Mouse (Mus musculus) intestine, postnatal 0 days (tissue): ENCODE data around the gene Tuba1a. TPM values are rescaled to one million over a fixed set of nuclear protein-coding genes. Genes with fewer than 3 reads are reported as not detected.
A peak's percentile ranks its signal among the peaks of the same experiment; 100 is the strongest.

Experiments
- ATAC-seq: fragments of 200-750 bp; cut with Nextera tagmentation; 2 replicates; pipeline ENCODE4 v1.8.0; 2017; ENCODE audit warnings: mild to moderate bottlenecking, moderate TSS enrichment, moderate library complexity
- H3K27ac ChIP-seq: fragments of 300-500 bp; sonication (generic); 2 replicates; pipeline ENCODE4 v1.5.1; 2014; ENCODE audit warnings: mild to moderate bottlenecking, low read depth, low read length, moderate library complexity
- H3K27me3 ChIP-seq: fragments of 300-500 bp; sonication (generic); replicated peaks from 2 replicates; pipeline ENCODE4 v1.6.1; 2014; ENCODE audit warnings: low read length, mixed read lengths; ENCODE audit not compliant: control insufficient read depth, insufficient read depth
- H3K36me3 ChIP-seq: fragments of 300-500 bp; sonication (generic); 2 replicates; pipeline ENCODE4 v1.6.1; 2014; ENCODE audit warnings: mild to moderate bottlenecking, moderate library complexity; ENCODE audit not compliant: control insufficient read depth, insufficient read depth
- H3K4me1 ChIP-seq: fragments of 300-500 bp; sonication (generic); replicated peaks from 2 replicates; pipeline ENCODE4 v1.6.1; 2014; ENCODE audit warnings: antibody characterized with exemption, low read length, mixed read lengths; ENCODE audit not compliant: control insufficient read depth, insufficient read depth
- H3K4me2 ChIP-seq: fragments of 300-500 bp; sonication (generic); replicated peaks from 2 replicates; pipeline ENCODE4 v1.6.1; 2014; ENCODE audit warnings: low read depth, mild to moderate bottlenecking, moderate library complexity
- H3K4me3 ChIP-seq: fragments of 300-500 bp; sonication (generic); 2 replicates; pipeline ENCODE4 v1.5.1; 2014; ENCODE audit warnings: low read depth, low read length
- H3K9ac ChIP-seq: fragments of 300-500 bp; sonication (generic); 2 replicates; pipeline ENCODE4 v1.6.1; 2014; ENCODE audit warnings: mild to moderate bottlenecking, low read depth, low read length
- H3K9me3 ChIP-seq: fragments of 300-500 bp; sonication (generic); 2 replicates; pipeline ENCODE4 v1.6.1; 2016; ENCODE audit warnings: mixed run types; ENCODE audit not compliant: control insufficient read depth
- CTCF ChIP-seq: sonication (generic); IDR thresholded peaks from 2 replicates; pipeline ENCODE4 v1.5.1; 2016; ENCODE audit warnings: low read depth, mild to moderate bottlenecking, control low read depth, antibody characterized with exemption, moderate library complexity
- WGBS: fragments of 180-500 bp; shearing (Covaris S2); extraction: QIAGEN DNeasy Blood & Tissue Kit; methylation state at CpG from one replicate; pipeline ENCODE4 v1.1.7; 2014; 5-methylcytosine and 5-hydroxymethylcytosine counted together
- polyA plus RNA-seq: library from polyadenylated mRNA; unstranded; fragments of >200 nt; fragmentation: Nextera tagmentation; extraction: Ambion mirVana; gene quantifications from 2 replicates; pipeline ENCODE4 v1.2.1, GENCODE M21; 2015

Gene Tuba1a
- polyA plus RNA-seq, 1 experiment from 2014 or later = 503 TPM

- no peak for ATAC-seq
- no peak overlapping the region for H3K4me3 ChIP-seq
- no peaks in the 10 kb centered on the region for H3K9me3 ChIP-seq
- no peaks in the 10 kb centered on the region for H3K4me1 ChIP-seq
- H3K27ac ChIP-seq = no peak overlapping the region
- no peak overlapping the region for H3K4me2 ChIP-seq
- WGBS = 49% methylated on average over 15 of the region's 15 CpGs
- no peak for TF ChIP-seq CTCF
- H3K9ac ChIP-seq = no peak overlapping the region
- H3K36me3 ChIP-seq = no peaks in the 10 kb centered on the region
- H3K27me3 ChIP-seq = no peaks in the 10 kb centered on the region
Observed at GRCm38 (mm10) chr15:98990669-98991539, 37.4 kb upstream of the Tuba1a start.

GRCm38 (mm10) chr15:98989701-98990430 is 36.4 kb upstream of the Tuba1a start:
- WGBS = 42% methylated on average over 12 of the region's 12 CpGs
- no peak for TF ChIP-seq CTCF
- no peak overlapping the region for H3K4me3 ChIP-seq
- no peaks in the 10 kb centered on the region for H3K4me1 ChIP-seq
- H3K9ac ChIP-seq = no peak overlapping the region
- no peak overlapping the region for H3K27ac ChIP-seq
- H3K27me3 ChIP-seq = no peaks in the 10 kb centered on the region
- no peak overlapping the region for H3K4me2 ChIP-seq
- no peak for ATAC-seq
- H3K36me3 ChIP-seq = no peaks in the 10 kb centered on the region
- H3K9me3 ChIP-seq = no peaks in the 10 kb centered on the region

- no peak overlapping the region for H3K4me3 ChIP-seq
- ATAC-seq = no peak
- H3K27ac ChIP-seq = no peak overlapping the region
- no peak for TF ChIP-seq CTCF
- no peak overlapping the region for H3K4me2 ChIP-seq
- H3K4me1 ChIP-seq = no peaks in the 10 kb centered on the region
- no peaks in the 10 kb centered on the region for H3K36me3 ChIP-seq
- no peaks in the 10 kb centered on the region for H3K27me3 ChIP-seq
- no peak overlapping the region for H3K9ac ChIP-seq
- 70% methylated on average over 3 of the region's 3 CpGs for WGBS
- no peaks in the 10 kb centered on the region for H3K9me3 ChIP-seq
Observed at GRCm38 (mm10) chr15:98988787-98989186, 35.3 kb upstream of the Tuba1a start.

- no peaks in the 10 kb centered on the region for H3K9me3 ChIP-seq
- no peaks in the 10 kb centered on the region for H3K27me3 ChIP-seq
- no peak overlapping the region for H3K4me3 ChIP-seq
- H3K4me1 ChIP-seq = no peaks in the 10 kb centered on the region
- H3K4me2 ChIP-seq = no peak overlapping the region; the same call in 1 of the 2 replicates
- no peak overlapping the region for H3K27ac ChIP-seq
- ATAC-seq = no peak
- H3K36me3 ChIP-seq = no peaks in the 10 kb centered on the region
- H3K9ac ChIP-seq = no peak overlapping the region
- TF ChIP-seq CTCF = no peak
- WGBS = 72% methylated on average over 8 of the region's 8 CpGs
Observed at GRCm38 (mm10) chr15:98987661-98988181, 34.2 kb upstream of the Tuba1a start.

- TF ChIP-seq CTCF = no peak
- no peak overlapping the region for H3K9ac ChIP-seq
- no peak overlapping the region for H3K4me2 ChIP-seq
- no peaks in the 10 kb centered on the region for H3K27me3 ChIP-seq
- no peak for ATAC-seq
- 55% methylated on average over 7 of the region's 7 CpGs for WGBS
- H3K4me1 ChIP-seq = no peaks in the 10 kb centered on the region
- no peaks in the 10 kb centered on the region for H3K36me3 ChIP-seq
- H3K27ac ChIP-seq = peak overlapping the region; percentile 35; the same call in 1 of the 2 replicates
- no peaks in the 10 kb centered on the region for H3K9me3 ChIP-seq
- no peak overlapping the region for H3K4me3 ChIP-seq
Observed at GRCm38 (mm10) chr15:98987077-98987630, 33.7 kb upstream of the Tuba1a start.
